Mouse (Mus musculus) c-Kit-positive CD71-positive TER-119-negative erythroid progenitor cells, embryonic 14.5 days (primary cell): ENCODE measurements around the gene Vmn2r22.
A peak's percentile ranks its signal among the peaks of the same experiment; 100 is the strongest.
"Not testable (repeated sequence)": the region's sequence is repeated elsewhere in the genome, so short reads cannot be mapped to it uniquely, and the experiment has no call there.

ENCODE experiments used
- DNase-seq: peaks from one replicate; pipeline ENCODE4 v3.0.0-alpha.2; 2013; ENCODE audit warnings: low read depth

Vmn2r22 gene

GRCm38 (mm10) chr6:123650625-123651024 lies at the start of gene Vmn2r22:
Vmn2r22 (minus strand) TSS chr6:123650725.
- DNase-seq: not testable (repeated sequence)

DNA sequence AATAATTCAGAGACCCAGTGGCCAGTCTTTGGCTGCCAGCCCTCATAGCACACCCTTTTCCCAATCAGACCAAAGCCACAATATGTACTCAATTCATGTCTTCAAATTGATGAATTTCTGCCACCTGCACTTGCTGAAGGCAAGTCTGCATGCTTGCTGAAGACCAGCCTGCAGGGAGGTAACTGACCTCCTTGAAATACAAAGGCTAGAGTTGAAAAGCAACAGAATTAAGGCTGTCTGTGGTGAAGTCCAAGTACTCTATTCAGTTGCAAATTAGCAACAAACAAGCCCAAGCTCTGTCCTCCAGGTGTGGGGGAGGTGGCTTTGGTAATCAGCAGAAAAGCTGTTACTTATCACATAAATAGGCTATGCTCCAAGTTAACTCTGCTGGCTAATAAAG lies 46.7 kb upstream of the Vmn2r22 start:
- DNase-seq: no peak

GRCm38 (mm10) chr6:123696639-123697038 lies 46.1 kb upstream of the Vmn2r22 start:
- not testable (repeated sequence) for DNase-seq

DNA sequence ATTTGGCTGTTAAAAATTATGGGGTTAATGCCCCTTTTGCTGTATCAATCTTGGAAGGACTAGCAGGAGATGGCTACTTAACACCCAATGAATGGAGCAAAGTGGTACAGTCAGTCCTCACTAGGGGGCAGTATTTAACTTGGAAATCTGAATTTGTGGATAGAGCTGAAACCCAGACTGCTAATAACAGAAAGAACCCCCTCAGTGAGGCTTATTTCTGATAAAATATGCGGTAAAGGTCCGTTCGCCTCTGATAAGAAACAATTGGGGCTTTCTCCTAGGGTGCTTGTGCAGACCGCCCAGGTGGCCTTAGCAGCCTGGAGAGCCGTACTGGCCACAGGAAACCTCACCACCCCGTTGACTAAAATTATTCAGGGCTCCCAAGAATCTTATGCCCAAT lies 6.5 kb upstream of the Vmn2r22 start:
- peak; percentile 33 for DNase-seq

GRCm38 (mm10) chr6:123639394-123639793 lies 11.1 kb downstream of the Vmn2r22 start:
- DNase-seq: not testable (repeated sequence)

GRCm38 (mm10) chr6:123623784-123624183 lies 26.7 kb downstream of the Vmn2r22 start:
- not testable (repeated sequence) for DNase-seq

DNA sequence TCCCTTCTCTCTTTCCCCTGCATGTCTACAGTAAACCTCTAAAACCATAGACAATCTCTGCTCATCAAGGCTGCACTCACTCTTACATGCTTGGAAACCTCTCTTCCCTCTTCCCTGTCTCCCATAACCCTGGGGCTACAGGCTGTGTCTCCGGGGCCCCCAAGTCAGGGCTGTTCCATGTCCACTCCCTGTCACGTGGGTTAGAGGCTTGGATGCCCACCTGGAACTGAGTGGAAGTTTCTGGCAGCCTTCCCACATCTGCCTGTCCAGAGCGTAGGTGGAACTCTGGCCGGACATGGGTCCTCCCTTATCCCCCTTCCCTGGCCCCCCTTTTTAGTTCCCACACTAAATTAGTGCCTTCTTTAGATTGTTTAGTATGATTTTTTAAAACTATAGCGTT lies 62.2 kb downstream of the Vmn2r22 start:
- DNase-seq: not testable (repeated sequence)

GRCm38 (mm10) chr6:123587796-123588328 lies 62.7 kb downstream of the Vmn2r22 start:
- not testable (repeated sequence) for DNase-seq

DNA sequence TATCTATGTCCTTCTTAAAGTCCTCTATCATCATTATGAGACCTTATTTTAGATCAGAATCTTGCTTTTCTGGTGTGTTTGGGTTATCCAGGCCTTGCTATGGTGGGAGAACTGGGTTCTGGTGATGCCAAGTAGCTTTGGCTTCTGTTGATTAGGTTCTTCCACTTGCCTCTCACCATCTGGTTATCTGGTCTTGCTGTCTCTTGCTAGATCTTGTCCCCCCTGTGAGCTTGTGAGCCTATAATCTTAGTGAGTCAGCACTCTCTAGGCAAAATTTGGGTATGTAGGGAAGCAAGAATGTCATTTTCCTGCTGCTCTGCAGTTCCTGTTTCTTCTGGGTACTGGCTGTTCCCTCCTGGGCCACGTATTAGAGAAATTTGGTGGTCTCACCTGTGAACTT lies 66.5 kb downstream of the Vmn2r22 start:
- not testable (repeated sequence) for DNase-seq

DNA sequence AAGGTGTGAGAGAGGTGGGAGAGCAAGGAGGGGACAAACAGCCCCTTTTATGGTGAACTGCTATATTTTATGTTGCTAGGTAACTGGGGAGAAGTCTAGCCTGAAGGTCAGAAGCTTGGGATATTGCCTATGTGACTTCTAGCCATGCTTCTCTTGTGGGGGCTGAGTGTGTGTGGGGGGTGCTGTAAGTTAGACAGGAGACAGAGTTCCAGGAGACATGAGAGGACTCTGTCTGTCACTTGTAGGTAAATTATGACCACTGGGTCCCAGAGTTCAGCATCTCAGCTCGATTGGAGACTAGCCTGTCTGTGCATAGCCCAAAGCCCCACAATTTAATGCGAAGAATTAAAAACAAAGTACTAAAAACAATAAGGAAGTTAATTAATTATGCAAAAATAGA lies 75.8 kb downstream of the Vmn2r22 start:
- DNase-seq: not testable (repeated sequence)
